Mouse (Mus musculus) stomach, embryonic 14.5 days (tissue): ENCODE data around the gene Myrf. TPM values are rescaled to one million over a fixed set of nuclear protein-coding genes. Genes with fewer than 3 reads are reported as not detected.
"Not testable (repeated sequence)": the region's sequence is repeated elsewhere in the genome, so short reads cannot be mapped to it uniquely, and the experiment has no call there.

Experiments
- ATAC-seq: fragments of 200-750 bp; cut with Nextera tagmentation; 2 replicates; pipeline ENCODE4 v1.8.0; 2017; ENCODE audit warnings: low read depth, moderate TSS enrichment; ENCODE audit not compliant: insufficient number of reproducible peaks, insufficient read depth, low FRiP score
- H3K27ac ChIP-seq: fragments of 300-500 bp; sonication (generic); 2 replicates; pipeline ENCODE4 v1.5.1; 2014; ENCODE audit warnings: mild to moderate bottlenecking, low read length, moderate library complexity, mixed read lengths
- H3K27me3 ChIP-seq: fragments of 300-500 bp; sonication (generic); 2 replicates; pipeline ENCODE4 v1.6.1; 2014; ENCODE audit warnings: low read length, control low read depth, mixed read lengths; ENCODE audit not compliant: control insufficient read depth, insufficient read depth
- H3K36me3 ChIP-seq: fragments of 300-500 bp; sonication (generic); 2 replicates; pipeline ENCODE4 v1.6.1; 2014; ENCODE audit warnings: mild to moderate bottlenecking, control low read depth, low read length, moderate library complexity, mixed read lengths; ENCODE audit not compliant: control insufficient read depth, insufficient read depth
- H3K4me1 ChIP-seq: fragments of 300-500 bp; sonication (generic); 2 replicates; pipeline ENCODE4 v1.6.1; 2014; ENCODE audit warnings: low read length, control low read depth, mixed read lengths; ENCODE audit not compliant: control insufficient read depth, insufficient read depth
- H3K4me2 ChIP-seq: fragments of 300-500 bp; sonication (generic); replicated peaks from 2 replicates; pipeline ENCODE4 v1.6.1; 2014; ENCODE audit warnings: low read depth, low read length, control low read depth
- H3K4me3 ChIP-seq: fragments of 300-500 bp; sonication (generic); 2 replicates; pipeline ENCODE4 v1.5.1; 2014; ENCODE audit warnings: low read depth, low read length, control low read depth
- H3K9ac ChIP-seq: fragments of 300-500 bp; sonication (generic); replicated peaks from 2 replicates; pipeline ENCODE4 v1.6.1; 2014; ENCODE audit warnings: low read depth, mild to moderate bottlenecking, control low read depth, low read length, moderate library complexity, mixed read lengths
- H3K9me3 ChIP-seq: fragments of 300-500 bp; sonication (generic); 2 replicates; pipeline ENCODE4 v1.6.1; 2016; ENCODE audit warnings: low read depth, low read length, control low read depth; ENCODE audit not compliant: control insufficient read depth
- WGBS: fragments of 180-500 bp; shearing (Covaris S2); extraction: QIAGEN DNeasy Blood & Tissue Kit; methylation state at CpG from one replicate; pipeline ENCODE4 v1.1.7; 2014; 5-methylcytosine and 5-hydroxymethylcytosine counted together
- microRNA-seq: library from miRNA; unstranded; fragments of <30 nt; microRNA quantifications from one replicate; pipeline ENCODE4, GENCODE M21; 2016
- polyA plus RNA-seq: library from polyadenylated mRNA; unstranded; fragments of >200 nt; fragmentation: Nextera tagmentation; extraction: Ambion mirVana; gene quantifications from 2 replicates; pipeline ENCODE4 v1.2.1, GENCODE M21; 2014

Myrf gene
- polyA plus RNA-seq, 1 experiment from 2014 or later = 28.4 TPM

- no peaks in the 10 kb centered on the region for H3K36me3 ChIP-seq
- ATAC-seq = no peak
Observed at GRCm38 (mm10) chr19:10168441-10168840, 72.1 kb downstream of the Myrf start.

GRCm38 (mm10) chr19:10167951-10168350 lies 72.6 kb downstream of the Myrf start:
- Histone ChIP-seq H3K27ac (no peak overlapping the region), H3K9ac (no peak overlapping the region), H3K27me3 (no peaks in the 10 kb centered on the region), H3K36me3 (no peaks in the 10 kb centered on the region), H3K9me3 (no peaks in the 10 kb centered on the region), H3K4me3 (no peak overlapping the region), H3K4me2 (no peak overlapping the region), H3K4me1 (no peaks in the 10 kb centered on the region)
- ATAC-seq = no peak
- WGBS = 80% methylated on average over 1 of the region's 1 CpGs

More at GRCm38 (mm10) chr19:10168441-10168840, 72.1 kb downstream of the Myrf start:
- Histone ChIP-seq H3K4me2 (no peak overlapping the region), H3K9me3 (no peaks in the 10 kb centered on the region), H3K27me3 (no peaks in the 10 kb centered on the region), H3K4me3 (no peak overlapping the region), H3K4me1 (no peaks in the 10 kb centered on the region), H3K9ac (no peak overlapping the region), H3K27ac (no peak overlapping the region)
- 75% methylated on average over 3 of the region's 3 CpGs for WGBS

- Histone ChIP-seq H3K27ac (no peak overlapping the region), H3K4me1 (no peaks in the 10 kb centered on the region), H3K4me2 (no peak overlapping the region), H3K9me3 (no peaks in the 10 kb centered on the region), H3K36me3 (no peaks in the 10 kb centered on the region), H3K27me3 (no peaks in the 10 kb centered on the region), H3K9ac (no peak overlapping the region), H3K4me3 (no peak overlapping the region)
- WGBS = 78% methylated on average over 4 of the region's 4 CpGs
- no peak for ATAC-seq
Observed at GRCm38 (mm10) chr19:10167112-10167511, 73.4 kb downstream of the Myrf start.

GRCm38 (mm10) chr19:10165928-10166327 lies 74.6 kb downstream of the Myrf start:
- H3K9ac ChIP-seq, H3K4me3 ChIP-seq, H3K4me1 ChIP-seq, ATAC-seq, H3K27ac ChIP-seq, H3K4me2 ChIP-seq, H3K27me3 ChIP-seq, H3K9me3 ChIP-seq, H3K36me3 ChIP-seq: not testable (repeated sequence)
- WGBS = 81% methylated on average over 4 of the region's 4 CpGs

GRCm38 (mm10) chr19:10163896-10164295 lies 76.7 kb downstream of the Myrf start:
- ATAC-seq = no peak
- Histone ChIP-seq H3K4me2 (no peak overlapping the region), H3K36me3 (no peaks in the 10 kb centered on the region), H3K27ac (no peak overlapping the region), H3K9ac (no peak overlapping the region), H3K9me3 (no peaks in the 10 kb centered on the region), H3K4me1 (no peaks in the 10 kb centered on the region), H3K27me3 (no peaks in the 10 kb centered on the region), H3K4me3 (no peak overlapping the region)
- 87% methylated on average over 3 of the region's 3 CpGs for WGBS

Small RNAs within 50 kb of the gene (microRNA-seq; reads per million reads assigned to microRNA genes)
- gene Mir6993 = not detected

Other genes with a start within 250 kb of the Myrf start
- gene Best1, start 239.1 kb downstream of the Myrf start, polyA plus RNA-seq = 0.35 and 0.72 TPM in 2 replicates
- gene Rab3il1, start 239.1 kb downstream of the Myrf start, polyA plus RNA-seq = 26.0 and 28.6 TPM in 2 replicates
- gene Fads3, start 199.2 kb downstream of the Myrf start, polyA plus RNA-seq = 9.1 and 11.2 TPM in 2 replicates
- 49.1 and 54.5 TPM in 2 replicates for gene Fads2, start 139.0 kb downstream of the Myrf start, polyA plus RNA-seq
- gene Fads1, start 57.9 kb downstream of the Myrf start, polyA plus RNA-seq = 112 and 114 TPM in 2 replicates
- gene Tmem258, start 36.7 kb downstream of the Myrf start, polyA plus RNA-seq = 453 and 489 TPM in 2 replicates
- gene Fen1, start 36.6 kb downstream of the Myrf start, polyA plus RNA-seq = 65.1 and 70.4 TPM in 2 replicates
- gene Dagla, start 64.1 kb upstream of the Myrf start, polyA plus RNA-seq = 2.9 and 3.5 TPM in 2 replicates
- 1.2 and 1.6 TPM in 2 replicates for gene Syt7, start 148.3 kb upstream of the Myrf start, polyA plus RNA-seq
- 0.42 and 0.66 TPM in 2 replicates for gene Lrrc10b, start 216.7 kb upstream of the Myrf start, polyA plus RNA-seq
- 0.17 TPM in 1 of 2 replicates, not detected in the other for gene Ppp1r32, start 242.2 kb upstream of the Myrf start, polyA plus RNA-seq